Mouse (Mus musculus): Measurements from ENCODE around the gene Fig4.

DNA sequence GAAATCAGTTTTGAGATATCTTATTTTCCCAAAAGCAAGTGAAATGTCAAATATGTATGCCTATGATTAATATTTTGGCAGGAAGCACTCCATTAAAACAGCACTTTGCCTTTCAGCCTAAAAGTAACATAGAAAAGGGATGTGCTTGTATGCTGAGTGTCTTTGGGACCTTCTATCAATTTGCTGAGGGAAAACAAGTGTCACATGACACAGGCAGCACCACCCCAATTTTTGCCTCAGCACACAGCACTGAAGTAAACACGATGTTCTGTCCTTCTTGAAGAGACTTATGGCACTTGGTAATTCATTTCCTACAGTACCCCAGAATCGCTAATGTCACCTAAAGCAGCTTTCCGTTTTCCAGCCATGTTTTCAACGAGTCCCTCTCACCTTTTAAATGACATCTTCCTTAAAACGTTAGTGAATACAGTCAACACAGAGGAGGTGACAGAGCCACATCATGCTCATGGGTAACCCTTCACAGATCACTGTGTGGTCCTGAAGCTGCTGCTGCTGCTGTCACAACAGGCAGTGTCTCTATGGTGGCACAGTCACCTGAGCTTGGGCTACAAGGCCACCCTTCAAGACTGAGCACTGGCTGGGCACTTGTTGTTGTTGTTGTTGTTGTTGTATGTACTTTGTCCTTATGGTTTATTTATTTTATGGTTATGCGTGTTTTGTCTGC lies 61.4 kb downstream of the Fig4 start:
- no peak for TF ChIP-seq CTCF (IDR thresholded peaks at IDR 0.05; ENCODE audit: low read depth)
- no peak for TF ChIP-seq EP300 (optimal IDR thresholded peaks at IDR 0.05)

All from stomach, postnatal 0 days (tissue).